Mouse (Mus musculus): ENCODE results near the gene Krt28. TPM values are rescaled to one million over a fixed set of nuclear protein-coding genes. Genes with fewer than 3 reads are reported as not detected.

The Krt28 gene
- polyA plus RNA-seq, 1 experiment from 2014 or later, result 0.26 TPM

GRCm38 (mm10) chr11:99398832-99399231 lies 24.1 kb upstream of the Krt28 start:
- Histone ChIP-seq H3K9me3 (ENCODE audit: control insufficient read depth, low read length) (no peaks in the 10 kb centered on the region), H3K4me1 (ENCODE audit: control insufficient read depth, insufficient read depth, low read length) (peaks cover 6% of the 10 kb centered on the region), H3K27me3 (ENCODE audit: control insufficient read depth, insufficient read depth, low read length) (no peaks in the 10 kb centered on the region), H3K27ac (ENCODE audit: low read depth, low read length) (no peak overlapping the region), H3K4me2 (no peak overlapping the region), H3K36me3 (ENCODE audit: control insufficient read depth, insufficient read depth, low read length) (no peaks in the 10 kb centered on the region), H3K4me3 (ENCODE audit: low read depth, low read length) (no peak overlapping the region), H3K9ac (ENCODE audit: low read length) (no peak overlapping the region)
- ATAC-seq (ENCODE audit: low FRiP score) (no peak), DNase-seq (ENCODE audit: low spot score, missing footprints) (no peak)
- WGBS, result 46% methylated on average over 8 of the region's 8 CpGs

- Histone ChIP-seq H3K4me1 (ENCODE audit: control insufficient read depth, insufficient read depth, low read length) (peaks cover 6% of the 10 kb centered on the region), H3K4me2 (no peak overlapping the region)
These were observed 23.4 kb upstream of the Krt28 start for GRCm38 (mm10) chr11:99398084-99398483.

GRCm38 (mm10) chr11:99396661-99397060 lies 22.0 kb upstream of the Krt28 start:
- no peaks in the 10 kb centered on the region for H3K36me3 ChIP-seq (ENCODE audit: control insufficient read depth, insufficient read depth, low read length)
- H3K4me2 ChIP-seq, result no peak overlapping the region
- no peak for DNase-seq (ENCODE audit: low spot score, missing footprints)
- H3K27me3 ChIP-seq (ENCODE audit: control insufficient read depth, insufficient read depth, low read length), result no peaks in the 10 kb centered on the region
- H3K9me3 ChIP-seq (ENCODE audit: control insufficient read depth, low read length), result no peaks in the 10 kb centered on the region
- no peak for ATAC-seq (ENCODE audit: low FRiP score)
- no peak overlapping the region for H3K9ac ChIP-seq (ENCODE audit: low read length)
- no peak overlapping the region for H3K27ac ChIP-seq (ENCODE audit: low read depth, low read length)
- H3K4me1 ChIP-seq (ENCODE audit: control insufficient read depth, insufficient read depth, low read length), result peaks cover 6% of the 10 kb centered on the region
- 65% methylated on average over 2 of the region's 2 CpGs for WGBS
- H3K4me3 ChIP-seq (ENCODE audit: low read depth, low read length), result no peak overlapping the region

More at GRCm38 (mm10) chr11:99398084-99398483, 23.4 kb upstream of the Krt28 start:
- no peak overlapping the region for H3K4me3 ChIP-seq (ENCODE audit: low read depth, low read length)
- H3K27me3 ChIP-seq (ENCODE audit: control insufficient read depth, insufficient read depth, low read length), result no peaks in the 10 kb centered on the region
- DNase-seq (ENCODE audit: low spot score, missing footprints) (no peak), ATAC-seq (ENCODE audit: low FRiP score) (no peak)
- H3K9me3 ChIP-seq (ENCODE audit: control insufficient read depth, low read length), result no peaks in the 10 kb centered on the region
- no peak overlapping the region for H3K9ac ChIP-seq (ENCODE audit: low read length)
- 82% methylated on average over 3 of the region's 3 CpGs for WGBS
- no peaks in the 10 kb centered on the region for H3K36me3 ChIP-seq (ENCODE audit: control insufficient read depth, insufficient read depth, low read length)
- no peak overlapping the region for H3K27ac ChIP-seq (ENCODE audit: low read depth, low read length)

GRCm38 (mm10) chr11:99396034-99396433 lies 21.3 kb upstream of the Krt28 start:
- DNase-seq (ENCODE audit: low spot score, missing footprints) (no peak), ATAC-seq (ENCODE audit: low FRiP score) (no peak)
- Histone ChIP-seq H3K27ac (ENCODE audit: low read depth, low read length) (no peak overlapping the region), H3K4me1 (ENCODE audit: control insufficient read depth, insufficient read depth, low read length) (peaks cover 6% of the 10 kb centered on the region), H3K27me3 (ENCODE audit: control insufficient read depth, insufficient read depth, low read length) (no peaks in the 10 kb centered on the region), H3K4me2 (no peak overlapping the region), H3K9me3 (ENCODE audit: control insufficient read depth, low read length) (no peaks in the 10 kb centered on the region), H3K4me3 (ENCODE audit: low read depth, low read length) (no peak overlapping the region), H3K9ac (ENCODE audit: low read length) (no peak overlapping the region), H3K36me3 (ENCODE audit: control insufficient read depth, insufficient read depth, low read length) (no peaks in the 10 kb centered on the region)
- WGBS, result 22% methylated on average over 3 of the region's 3 CpGs

- no peak for DNase-seq (ENCODE audit: low spot score, missing footprints)
- peaks cover 6% of the 10 kb centered on the region for H3K4me1 ChIP-seq (ENCODE audit: control insufficient read depth, insufficient read depth, low read length)
- H3K27me3 ChIP-seq (ENCODE audit: control insufficient read depth, insufficient read depth, low read length), result no peaks in the 10 kb centered on the region
- H3K9me3 ChIP-seq (ENCODE audit: control insufficient read depth, low read length), result no peaks in the 10 kb centered on the region
- H3K4me2 ChIP-seq, result no peak overlapping the region
- H3K27ac ChIP-seq (ENCODE audit: low read depth, low read length), result no peak overlapping the region
- no peak overlapping the region for H3K9ac ChIP-seq (ENCODE audit: low read length)
- no peaks in the 10 kb centered on the region for H3K36me3 ChIP-seq (ENCODE audit: control insufficient read depth, insufficient read depth, low read length)
- no peak overlapping the region for H3K4me3 ChIP-seq (ENCODE audit: low read depth, low read length)
- 85% methylated on average over 10 of the region's 10 CpGs for WGBS
- no peak for ATAC-seq (ENCODE audit: low FRiP score)
These were observed 17.8 kb upstream of the Krt28 start for GRCm38 (mm10) chr11:99392492-99392891.

- DNase-seq (ENCODE audit: low spot score, missing footprints) (no peak), ATAC-seq (ENCODE audit: low FRiP score) (no peak)
- H3K27me3 ChIP-seq (ENCODE audit: control insufficient read depth, insufficient read depth, low read length), result no peaks in the 10 kb centered on the region
- no peak overlapping the region for H3K9ac ChIP-seq (ENCODE audit: low read length)
- no peak overlapping the region for H3K27ac ChIP-seq (ENCODE audit: low read depth, low read length)
- H3K4me3 ChIP-seq (ENCODE audit: low read depth, low read length), result no peak overlapping the region
- H3K36me3 ChIP-seq (ENCODE audit: control insufficient read depth, insufficient read depth, low read length), result no peaks in the 10 kb centered on the region
- WGBS, result 84% methylated on average over 6 of the region's 6 CpGs
- H3K4me1 ChIP-seq (ENCODE audit: control insufficient read depth, insufficient read depth, low read length), result peaks cover 6% of the 10 kb centered on the region
- no peaks in the 10 kb centered on the region for H3K9me3 ChIP-seq (ENCODE audit: control insufficient read depth, low read length)
- no peak overlapping the region for H3K4me2 ChIP-seq
These were observed 16.7 kb upstream of the Krt28 start for GRCm38 (mm10) chr11:99391375-99391774.

GRCm38 (mm10) chr11:99390866-99391265 lies 16.2 kb upstream of the Krt28 start:
- H3K4me1 ChIP-seq (ENCODE audit: control insufficient read depth, insufficient read depth, low read length), result peaks cover 3% of the 10 kb centered on the region
- no peak overlapping the region for H3K9ac ChIP-seq (ENCODE audit: low read length)
- 86% methylated on average over 7 of the region's 7 CpGs for WGBS
- no peak overlapping the region for H3K4me2 ChIP-seq
- no peaks in the 10 kb centered on the region for H3K36me3 ChIP-seq (ENCODE audit: control insufficient read depth, insufficient read depth, low read length)
- no peak for ATAC-seq (ENCODE audit: low FRiP score)
- no peaks in the 10 kb centered on the region for H3K9me3 ChIP-seq (ENCODE audit: control insufficient read depth, low read length)
- H3K27ac ChIP-seq (ENCODE audit: low read depth, low read length), result no peak overlapping the region
- no peak overlapping the region for H3K4me3 ChIP-seq (ENCODE audit: low read depth, low read length)
- no peak for DNase-seq (ENCODE audit: low spot score, missing footprints)
- no peaks in the 10 kb centered on the region for H3K27me3 ChIP-seq (ENCODE audit: control insufficient read depth, insufficient read depth, low read length)

GRCm38 (mm10) chr11:99389264-99389663 lies 14.6 kb upstream of the Krt28 start, which contains the start of gene Krt10:
Gene Krt10, minus strand, starts transcription at chr11:99389364.
- H3K27me3 ChIP-seq (ENCODE audit: control insufficient read depth, insufficient read depth, low read length), result no peaks in the 10 kb centered on the region
- no peaks in the 10 kb centered on the region for H3K4me1 ChIP-seq (ENCODE audit: control insufficient read depth, insufficient read depth, low read length)
- no peak within 1 kb of the TSS for H3K4me2 ChIP-seq
- no peak within 1 kb of the TSS for H3K9ac ChIP-seq (ENCODE audit: low read length)
- no peak within 1 kb of the TSS for H3K27ac ChIP-seq (ENCODE audit: low read depth, low read length)
- H3K36me3 ChIP-seq (ENCODE audit: control insufficient read depth, insufficient read depth, low read length), result no peaks in the 10 kb centered on the region
- no peaks in the 10 kb centered on the region for H3K9me3 ChIP-seq (ENCODE audit: control insufficient read depth, low read length)
- ATAC-seq (ENCODE audit: low FRiP score) (no peak), DNase-seq (ENCODE audit: low spot score, missing footprints) (no peak)
- H3K4me3 ChIP-seq (ENCODE audit: low read depth, low read length), result no peak within 1 kb of the TSS
- WGBS, result 84% methylated on average over 4 of the region's 4 CpGs

GRCm38 (mm10) chr11:99388661-99389060 lies 14.0 kb upstream of the Krt28 start:
- H3K4me1 ChIP-seq (ENCODE audit: control insufficient read depth, insufficient read depth, low read length), result no peaks in the 10 kb centered on the region
- no peak overlapping the region for H3K4me3 ChIP-seq (ENCODE audit: low read depth, low read length)
- no peak overlapping the region for H3K27ac ChIP-seq (ENCODE audit: low read depth, low read length)
- no peaks in the 10 kb centered on the region for H3K36me3 ChIP-seq (ENCODE audit: control insufficient read depth, insufficient read depth, low read length)
- H3K9me3 ChIP-seq (ENCODE audit: control insufficient read depth, low read length), result no peaks in the 10 kb centered on the region
- no peak overlapping the region for H3K9ac ChIP-seq (ENCODE audit: low read length)
- ATAC-seq (ENCODE audit: low FRiP score) (no peak), DNase-seq (ENCODE audit: low spot score, missing footprints) (no peak)
- 91% methylated on average over 18 of the region's 18 CpGs for WGBS
- H3K4me2 ChIP-seq, result no peak overlapping the region
- H3K27me3 ChIP-seq (ENCODE audit: control insufficient read depth, insufficient read depth, low read length), result no peaks in the 10 kb centered on the region
